Mouse (Mus musculus): Measurements from ENCODE around the gene Slc25a33. TPM values are rescaled to one million over a fixed set of nuclear protein-coding genes. Genes with fewer than 3 reads are reported as not detected.

The Slc25a33 gene
- polyA plus RNA-seq (2014; fragmentation: Illumina TruSeq; extraction: RNeasy Lipid Tissue Mini Kit (QIAGEN cat#74804); ENCODE audit: low replicate concordance), result 2.7 TPM

GRCm38 (mm10) chr4:149774094-149774470 is at the start of gene Slc25a33:
Slc25a33 (minus strand) TSS chr4:149774277.

GRCm38 (mm10) chr4:149737383-149738324 is 36.4 kb downstream of the Slc25a33 start, which contains the start of gene Tmem201:
Tmem201 (minus strand) TSS chr4:149738044.

DNA sequence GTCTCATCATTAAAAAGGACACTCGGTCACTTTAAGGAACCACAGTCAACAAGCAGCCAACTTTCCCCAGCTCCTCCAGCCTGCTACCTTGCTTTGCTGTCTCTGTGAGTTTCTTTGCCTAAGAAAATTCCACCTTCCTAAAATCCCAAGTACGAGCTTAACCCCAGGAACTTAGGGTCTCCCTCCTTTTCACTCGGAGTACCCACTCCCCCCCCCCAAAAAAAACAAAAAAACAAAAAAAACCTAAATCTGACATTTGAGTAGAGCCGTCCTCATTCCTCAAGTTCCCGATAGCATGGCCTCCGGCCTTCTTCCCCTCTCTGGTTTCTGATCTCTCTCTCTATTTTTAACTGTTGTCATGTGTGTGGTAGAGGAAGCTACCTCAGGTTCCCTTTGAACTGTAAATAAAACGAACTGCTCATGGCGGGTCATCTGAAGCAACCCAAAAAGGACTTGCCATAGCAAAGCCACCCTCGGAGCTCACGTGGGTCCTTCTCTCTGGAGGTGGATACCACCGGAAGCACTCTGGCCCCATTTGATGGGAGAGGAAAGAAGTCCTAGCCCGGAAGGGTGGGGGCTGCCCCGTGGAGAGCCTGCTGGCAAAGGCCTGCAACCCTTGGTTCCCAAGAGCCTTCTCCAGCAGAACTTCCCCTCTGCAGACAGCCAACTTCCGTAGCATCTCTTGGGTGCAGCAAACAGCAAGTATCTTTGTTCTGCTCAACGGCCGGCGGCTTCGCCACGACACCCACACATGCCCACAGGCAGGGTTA is 71.7 kb downstream of the Slc25a33 start, which contains the start of gene Pik3cd:
TSS of gene Pik3cd (minus strand) at position 362 of the 770 bp plus-strand sequence.

Other genes with a start within 250 kb of the Slc25a33 start
- gene Clstn1, start 187.8 kb downstream of the Slc25a33 start, polyA plus RNA-seq (2014; fragmentation: Illumina TruSeq; extraction: RNeasy Lipid Tissue Mini Kit (QIAGEN cat#74804); ENCODE audit: low replicate concordance), result 11.8 TPM
- gene Pik3cd, start 71.7 kb downstream of the Slc25a33 start, polyA plus RNA-seq (2014; fragmentation: Illumina TruSeq; extraction: RNeasy Lipid Tissue Mini Kit (QIAGEN cat#74804); ENCODE audit: low replicate concordance), result 1.4 TPM
- 0.74 TPM for gene Tmem201, start 36.2 kb downstream of the Slc25a33 start, polyA plus RNA-seq (2014; fragmentation: Illumina TruSeq; extraction: RNeasy Lipid Tissue Mini Kit (QIAGEN cat#74804); ENCODE audit: low replicate concordance)
- gene Spsb1, start 180.8 kb upstream of the Slc25a33 start, polyA plus RNA-seq (2014; fragmentation: Illumina TruSeq; extraction: RNeasy Lipid Tissue Mini Kit (QIAGEN cat#74804); ENCODE audit: low replicate concordance), result 5.2 TPM
- 3.1 TPM for gene H6pd, start 234.7 kb upstream of the Slc25a33 start, polyA plus RNA-seq (2014; fragmentation: Illumina TruSeq; extraction: RNeasy Lipid Tissue Mini Kit (QIAGEN cat#74804); ENCODE audit: low replicate concordance)

Measured in small intestine, adult 10 weeks (tissue).